Mouse (Mus musculus) ES-E14 (cell line): Measurements from ENCODE around the gene Gm4871. TPM values are rescaled to one million over a fixed set of nuclear protein-coding genes. Genes with fewer than 3 reads are reported as not detected.

Experiments used
- DNase-seq: peaks from one replicate; pipeline ENCODE4 v3.0.0-alpha.2; 2013; ENCODE audit warnings: low read depth, low spot score
- H3K27ac ChIP-seq: 2 replicates; pipeline ENCODE4 v1.5.1; 2012; ENCODE audit warnings: low read depth, mild to moderate bottlenecking, low read length, moderate library complexity, mixed read lengths; ENCODE audit not compliant: poor library complexity, insufficient read depth, severe bottlenecking
- H3K36me3 ChIP-seq: 2 replicates; pipeline ENCODE4 v1.6.1; 2012; ENCODE audit warnings: mild to moderate bottlenecking, low read length, moderate library complexity, mixed read lengths; ENCODE audit not compliant: control insufficient read depth, poor library complexity, insufficient read depth, severe bottlenecking
- H3K4me1 ChIP-seq, 2 experiments: fragments of 150-350 bp in 1 of 2; sonication (generic) in 1 of 2; 2 replicates each; pipeline ENCODE4 v1.6.1; 2012; ENCODE audit warnings: low read length in 2 of 2, mild to moderate bottlenecking in 1 of 2, mixed read lengths in 1 of 2; ENCODE audit not compliant: control insufficient read depth in 2 of 2, insufficient read depth in 2 of 2, poor library complexity in 1 of 2
- H3K4me3 ChIP-seq, 2 experiments: fragments of 150-350 bp in 1 of 2; sonication (generic) in 1 of 2; 2 replicates each; pipeline ENCODE4 v1.5.1; 2012; ENCODE audit warnings: low read length in 2 of 2, low read depth in 1 of 2, mild to moderate bottlenecking in 1 of 2, mixed read lengths in 1 of 2; ENCODE audit not compliant: insufficient read depth in 1 of 2, poor library complexity in 1 of 2, severe bottlenecking in 1 of 2
- H3K9ac ChIP-seq: 2 replicates; pipeline ENCODE4 v1.6.1; 2012; ENCODE audit warnings: low read depth, mild to moderate bottlenecking, low read length, mixed read lengths; ENCODE audit not compliant: poor library complexity, insufficient read depth, severe bottlenecking
- H3K9me3 ChIP-seq: fragments of 150-350 bp; sonication (generic); 2 replicates; pipeline ENCODE4 v1.6.1; 2012; ENCODE audit warnings: low read depth, mild to moderate bottlenecking, low read length; ENCODE audit not compliant: control insufficient read depth, insufficient read depth
- CHD2 ChIP-seq: IDR thresholded peaks from 2 replicates; pipeline ENCODE4 v1.6.1; 2014; ENCODE audit warnings: mild to moderate bottlenecking, low read depth, low read length, inconsistent platforms
- HCFC1 ChIP-seq: IDR thresholded peaks from 2 replicates; pipeline ENCODE4 v1.6.1; 2012; ENCODE audit warnings: low read length, inconsistent platforms, borderline replicate concordance; ENCODE audit not compliant: insufficient read depth
- MAFK ChIP-seq: IDR thresholded peaks from 2 replicates; pipeline ENCODE4 v1.6.1; 2014; ENCODE audit warnings: mild to moderate bottlenecking, low read depth, low read length, inconsistent platforms; ENCODE audit not compliant: insufficient read depth
- ZC3H11A ChIP-seq: IDR thresholded peaks from 2 replicates; pipeline ENCODE4 v1.6.1; 2012; ENCODE audit warnings: low read depth, mild to moderate bottlenecking, inconsistent platforms, low read length, borderline replicate concordance
- ZNF384 ChIP-seq: IDR thresholded peaks from 2 replicates; pipeline ENCODE4 v1.6.1; 2012; ENCODE audit warnings: low read depth, low read length, inconsistent platforms
- in situ Hi-C, 2 experiments: fragments of 600-800 bp; cut with MboI; formaldehyde crosslinking; loops; one replicate each; pipeline ENCODE4 v1.15.1; 2025; ENCODE audit warnings: low sequenced_read_pairs in 2 of 2, inconsistent platforms in 1 of 2; ENCODE audit not compliant: unreplicated experiment in 2 of 2
- total RNA-seq: library from RNA; depleted of rRNA; stranded (reverse); fragments of 300-350 nt; gene quantifications from 2 replicates; pipeline ENCODE4 v1.2.3, GENCODE M21; 2012; rRNA removed

Gene Gm4871
- total RNA-seq, 1 experiment = not detected

GRCm38 (mm10) chr5:144984839-144985238 lies 47.7 kb downstream of the Gm4871 start:
- Histone ChIP-seq H3K9ac (no peak overlapping the region), H3K36me3 (no peaks in the 10 kb centered on the region), H3K9me3 (no peaks in the 10 kb centered on the region), H3K4me1 (peaks cover 0 to 8% of the 10 kb centered on the region in 2 experiments; a peak in 2 of 4 replicates), H3K4me3 (no peak overlapping the region), H3K27ac (no peak overlapping the region)
- DNase-seq = no peak
- TF ChIP-seq ZNF384 (no peak), MAFK (no peak), HCFC1 (no peak), CHD2 (no peak), ZC3H11A (no peak)
- in situ Hi-C loops = loop anchor here in 1 of 2 experiments (25.0 kb wide), 1 partner anchor 123 kb away; no protein-coding TSS in a partner anchor

- Histone ChIP-seq H3K9me3 (no peaks in the 10 kb centered on the region), H3K36me3 (no peaks in the 10 kb centered on the region), H3K4me3 (no peak overlapping the region), H3K4me1 (peaks cover 0 to 11% of the 10 kb centered on the region in 2 experiments; a peak in 2 of 4 replicates), H3K27ac (no peak overlapping the region), H3K9ac (no peak overlapping the region)
- in situ Hi-C loops = loop anchor here in 1 of 2 experiments (25.0 kb wide), 1 partner anchor 121 kb away; no protein-coding TSS in a partner anchor
- DNase-seq = no peak
- TF ChIP-seq ZNF384 (no peak), MAFK (no peak), CHD2 (no peak), HCFC1 (no peak), ZC3H11A (no peak)
These were observed 49.3 kb downstream of the Gm4871 start for GRCm38 (mm10) chr5:144983227-144983626.

Other genes starting within 250 kb of the Gm4871 start
- 17.9 and 19.2 TPM in 2 replicates for gene Smurf1, start 66.9 kb downstream of the Gm4871 start, total RNA-seq
- gene 1700018F24Rik, start 10.2 kb upstream of the Gm4871 start, total RNA-seq = not detected in 2 replicates
- gene Arpc1a, start 51.1 kb upstream of the Gm4871 start, total RNA-seq = 48.2 and 65.4 TPM in 2 replicates
- gene Kpna7, start 51.3 kb upstream of the Gm4871 start, total RNA-seq = 0.21 and 0.58 TPM in 2 replicates
- 185 and 249 TPM in 2 replicates for gene Arpc1b, start 81.5 kb upstream of the Gm4871 start, total RNA-seq
- gene Pdap1, start 107.5 kb upstream of the Gm4871 start, total RNA-seq = 89.3 and 108 TPM in 2 replicates
- 124 and 168 TPM in 2 replicates for gene Bud31, start 107.6 kb upstream of the Gm4871 start, total RNA-seq
- gene Ptcd1, start 134.4 kb upstream of the Gm4871 start, total RNA-seq = 12.8 and 14.3 TPM in 2 replicates
- 73.2 and 74.4 TPM in 2 replicates for gene Cpsf4, start 134.5 kb upstream of the Gm4871 start, total RNA-seq
- gene Atp5j2, start 159.3 kb upstream of the Gm4871 start, total RNA-seq = 537 and 605 TPM in 2 replicates
- 5.5 TPM in 2 replicates for gene Zkscan14, start 169.1 kb upstream of the Gm4871 start, total RNA-seq
- 16.9 and 18.0 TPM in 2 replicates for gene Zkscan5, start 171.8 kb upstream of the Gm4871 start, total RNA-seq
- gene Zfp655, start 199.0 kb upstream of the Gm4871 start, total RNA-seq = 31.4 and 36.1 TPM in 2 replicates
- gene Zscan25, start 247.7 kb upstream of the Gm4871 start, total RNA-seq = 16.8 and 22.5 TPM in 2 replicates